Mouse (Mus musculus): ENCODE measurements around the gene Tgfb3. TPM values are rescaled to one million over a fixed set of nuclear protein-coding genes. Genes with fewer than 3 reads are reported as not detected.

Gene Tgfb3
- total RNA-seq, 1 experiment, result 1.7 TPM

DNA sequence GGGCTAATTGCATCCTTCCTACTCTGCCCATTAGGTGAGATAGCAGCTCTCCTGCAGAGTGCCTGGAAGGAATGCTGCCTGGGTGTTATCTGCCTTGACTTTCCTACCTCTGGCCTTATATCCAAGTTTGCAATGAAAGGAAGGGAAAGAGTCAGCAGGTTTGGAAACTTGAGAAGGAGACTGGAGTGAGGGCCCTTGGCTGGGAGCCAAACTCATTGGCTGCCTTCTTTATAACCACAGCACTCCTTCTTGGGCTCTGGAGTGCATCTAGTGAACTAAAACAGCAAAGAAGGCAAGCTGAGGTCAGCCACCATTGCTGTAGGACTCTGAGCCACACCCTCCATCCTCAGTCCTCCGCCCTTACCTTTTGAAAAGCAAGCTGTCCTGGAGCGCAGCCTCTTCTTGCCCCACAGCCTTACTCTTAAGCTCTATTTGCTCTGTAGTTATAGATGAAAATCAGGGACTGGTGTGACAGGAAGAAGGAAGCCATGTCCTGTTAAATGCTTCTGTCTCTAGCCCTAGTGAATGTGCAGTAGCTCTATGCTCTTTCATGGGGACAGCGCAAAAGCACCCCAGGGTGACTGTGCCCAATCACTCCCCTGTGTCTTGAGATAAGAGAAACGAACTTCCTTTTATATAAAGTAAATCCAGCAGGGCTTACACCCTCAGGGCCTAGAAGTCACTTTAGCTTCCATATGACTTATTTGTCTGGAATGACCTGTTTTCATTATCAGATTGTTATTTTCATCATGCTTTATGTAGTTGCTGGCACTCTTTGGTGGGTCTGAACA, 55.6 kb downstream of the Tgfb3 start:
- TF ChIP-seq ZNF384 (IDR thresholded peaks at IDR 0.05; ENCODE audit: low read depth, low read length), result no peak
- TF ChIP-seq HCFC1 (IDR thresholded peaks at IDR 0.05; ENCODE audit: borderline replicate concordance, insufficient read depth, low read length), result no peak
- no peak for TF ChIP-seq ZC3H11A (IDR thresholded peaks at IDR 0.05; ENCODE audit: borderline replicate concordance, low read depth, low read length)
- TF ChIP-seq MAFK (IDR thresholded peaks at IDR 0.05; ENCODE audit: insufficient read depth, low read depth, low read length), result no peak
- no peak for TF ChIP-seq CHD2 (IDR thresholded peaks at IDR 0.05; ENCODE audit: low read depth, low read length)
- Histone ChIP-seq H3K4me3 (ENCODE audit: insufficient read depth in 1 of 2, low read depth in 1 of 2, low read length in 2 of 2, poor library complexity in 1 of 2, severe bottlenecking in 1 of 2) (no peak overlapping the region), H3K4me1 (ENCODE audit: control insufficient read depth in 2 of 2, insufficient read depth in 2 of 2, low read length in 2 of 2, poor library complexity in 1 of 2) (0 out of 4 replicates have a peak, but pooled peaks cover 0 to 2% of the 10 kb centered on the region in 2 experiments), H3K9me3 (ENCODE audit: control insufficient read depth, insufficient read depth, low read depth, low read length) (no peaks in the 10 kb centered on the region), H3K36me3 (ENCODE audit: control insufficient read depth, insufficient read depth, low read length, poor library complexity, severe bottlenecking) (peaks cover 4% of the 10 kb centered on the region; the same call in 1 of the 2 replicates), H3K27ac (ENCODE audit: insufficient read depth, low read depth, low read length, poor library complexity, severe bottlenecking) (no peak overlapping the region), H3K9ac (ENCODE audit: insufficient read depth, low read depth, low read length, poor library complexity, severe bottlenecking) (no peak overlapping the region)
- in situ Hi-C loops (cut with MboI; ENCODE audit: low sequenced_read_pairs in 2 of 2, unreplicated experiment in 2 of 2), result no loop called here
- DNase-seq (ENCODE audit: low read depth, low spot score), result no peak

DNA sequence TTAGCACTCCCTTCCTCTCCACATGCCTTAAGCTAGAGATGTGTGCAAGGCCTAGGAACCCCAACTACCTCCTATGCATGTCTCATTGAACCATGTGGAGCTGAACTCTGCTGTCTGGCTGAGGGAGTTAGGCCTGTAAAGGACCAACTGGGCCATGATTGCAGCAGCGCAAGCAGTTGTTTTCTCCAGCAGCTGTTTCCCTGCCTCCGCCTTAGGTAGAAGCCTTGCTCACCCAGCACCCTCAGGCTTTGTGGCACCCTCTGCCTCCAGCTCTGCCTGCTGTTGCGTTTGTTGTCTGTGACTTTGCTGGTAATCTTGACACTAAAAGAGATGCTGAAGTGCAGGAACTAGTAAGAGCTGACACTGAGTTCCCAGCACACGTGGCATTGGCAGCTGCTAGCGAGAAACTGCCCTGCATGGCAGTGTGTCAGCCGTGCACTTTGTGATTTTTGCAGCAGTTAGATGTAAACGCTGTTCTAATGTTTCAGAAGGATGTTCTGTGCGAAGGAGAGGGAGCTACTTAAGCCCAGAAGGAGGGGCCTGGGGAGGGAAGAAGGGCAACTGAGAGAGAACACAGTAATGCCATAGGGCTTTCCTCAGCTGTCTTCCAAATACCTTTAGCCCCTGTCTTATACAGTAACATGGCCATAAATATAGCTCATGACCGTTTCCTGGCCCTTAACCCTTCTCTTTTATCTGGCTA, 56.4 kb downstream of the Tgfb3 start:
- no peak overlapping the region for H3K9ac ChIP-seq (ENCODE audit: insufficient read depth, low read depth, low read length, poor library complexity, severe bottlenecking)
- no peak for TF ChIP-seq HCFC1 (IDR thresholded peaks at IDR 0.05; ENCODE audit: borderline replicate concordance, insufficient read depth, low read length)
- TF ChIP-seq ZC3H11A (IDR thresholded peaks at IDR 0.05; ENCODE audit: borderline replicate concordance, low read depth, low read length), result no peak
- no peak for TF ChIP-seq ZNF384 (IDR thresholded peaks at IDR 0.05; ENCODE audit: low read depth, low read length)
- TF ChIP-seq MAFK (IDR thresholded peaks at IDR 0.05; ENCODE audit: insufficient read depth, low read depth, low read length), result no peak
- no peak for TF ChIP-seq CHD2 (IDR thresholded peaks at IDR 0.05; ENCODE audit: low read depth, low read length)
- no peak overlapping the region for H3K4me3 ChIP-seq (ENCODE audit: insufficient read depth in 1 of 2, low read depth in 1 of 2, low read length in 2 of 2, poor library complexity in 1 of 2, severe bottlenecking in 1 of 2)
- no peak overlapping the region for H3K27ac ChIP-seq (ENCODE audit: insufficient read depth, low read depth, low read length, poor library complexity, severe bottlenecking)
- no peak for DNase-seq (ENCODE audit: low read depth, low spot score)
- H3K9me3 ChIP-seq (ENCODE audit: control insufficient read depth, insufficient read depth, low read depth, low read length), result no peaks in the 10 kb centered on the region
- H3K36me3 ChIP-seq (ENCODE audit: control insufficient read depth, insufficient read depth, low read length, poor library complexity, severe bottlenecking), result peaks cover 4% of the 10 kb centered on the region; the same call in 1 of the 2 replicates
- in situ Hi-C loops (cut with MboI; ENCODE audit: low sequenced_read_pairs in 2 of 2, unreplicated experiment in 2 of 2), result no loop called here
- 0 out of 4 replicates have a peak, but pooled peaks cover 0 to 2% of the 10 kb centered on the region in 2 experiments for H3K4me1 ChIP-seq (ENCODE audit: control insufficient read depth in 2 of 2, insufficient read depth in 2 of 2, low read length in 2 of 2, poor library complexity in 1 of 2)

- no peak for DNase-seq (ENCODE audit: low read depth, low spot score)
- Histone ChIP-seq H3K27ac (ENCODE audit: insufficient read depth, low read depth, low read length, poor library complexity, severe bottlenecking) (no peak overlapping the region), H3K4me1 (ENCODE audit: control insufficient read depth in 2 of 2, insufficient read depth in 2 of 2, low read length in 2 of 2, poor library complexity in 1 of 2) (0 out of 4 replicates have a peak, but pooled peaks cover 0 to 2% of the 10 kb centered on the region in 2 experiments), H3K9me3 (ENCODE audit: control insufficient read depth, insufficient read depth, low read depth, low read length) (no peaks in the 10 kb centered on the region), H3K4me3 (ENCODE audit: insufficient read depth in 1 of 2, low read depth in 1 of 2, low read length in 2 of 2, poor library complexity in 1 of 2, severe bottlenecking in 1 of 2) (no peak overlapping the region), H3K36me3 (ENCODE audit: control insufficient read depth, insufficient read depth, low read length, poor library complexity, severe bottlenecking) (peaks cover 4% of the 10 kb centered on the region; the same call in 1 of the 2 replicates), H3K9ac (ENCODE audit: insufficient read depth, low read depth, low read length, poor library complexity, severe bottlenecking) (no peak overlapping the region)
- TF ChIP-seq ZNF384 (IDR thresholded peaks at IDR 0.05; ENCODE audit: low read depth, low read length), result no peak
- TF ChIP-seq MAFK (IDR thresholded peaks at IDR 0.05; ENCODE audit: insufficient read depth, low read depth, low read length), result no peak
- TF ChIP-seq ZC3H11A (IDR thresholded peaks at IDR 0.05; ENCODE audit: borderline replicate concordance, low read depth, low read length), result no peak
- TF ChIP-seq CHD2 (IDR thresholded peaks at IDR 0.05; ENCODE audit: low read depth, low read length), result no peak
- no peak for TF ChIP-seq HCFC1 (IDR thresholded peaks at IDR 0.05; ENCODE audit: borderline replicate concordance, insufficient read depth, low read length)
- in situ Hi-C loops (cut with MboI; ENCODE audit: low sequenced_read_pairs in 2 of 2, unreplicated experiment in 2 of 2), result no loop called here
These were observed 57.3 kb downstream of the Tgfb3 start for GRCm38 (mm10) chr12:86021583-86021982.

- TF ChIP-seq HCFC1 (IDR thresholded peaks at IDR 0.05; ENCODE audit: borderline replicate concordance, insufficient read depth, low read length) (no peak), ZC3H11A (IDR thresholded peaks at IDR 0.05; ENCODE audit: borderline replicate concordance, low read depth, low read length) (no peak), ZNF384 (IDR thresholded peaks at IDR 0.05; ENCODE audit: low read depth, low read length) (no peak), CHD2 (IDR thresholded peaks at IDR 0.05; ENCODE audit: low read depth, low read length) (no peak), MAFK (IDR thresholded peaks at IDR 0.05; ENCODE audit: insufficient read depth, low read depth, low read length) (no peak)
- no peaks in the 10 kb centered on the region for H3K9me3 ChIP-seq (ENCODE audit: control insufficient read depth, insufficient read depth, low read depth, low read length)
- no peak overlapping the region for H3K4me3 ChIP-seq (ENCODE audit: insufficient read depth in 1 of 2, low read depth in 1 of 2, low read length in 2 of 2, poor library complexity in 1 of 2, severe bottlenecking in 1 of 2)
- H3K9ac ChIP-seq (ENCODE audit: insufficient read depth, low read depth, low read length, poor library complexity, severe bottlenecking), result no peak overlapping the region
- in situ Hi-C loops (cut with MboI; ENCODE audit: low sequenced_read_pairs in 2 of 2, unreplicated experiment in 2 of 2), result no loop called here
- no peak for DNase-seq (ENCODE audit: low read depth, low spot score)
- peaks cover 2% of the 10 kb centered on the region; the same call in 1 of the 2 replicates for H3K36me3 ChIP-seq (ENCODE audit: control insufficient read depth, insufficient read depth, low read length, poor library complexity, severe bottlenecking)
- H3K27ac ChIP-seq (ENCODE audit: insufficient read depth, low read depth, low read length, poor library complexity, severe bottlenecking), result no peak overlapping the region
- H3K4me1 ChIP-seq (ENCODE audit: control insufficient read depth in 2 of 2, insufficient read depth in 2 of 2, low read length in 2 of 2, poor library complexity in 1 of 2), result no peaks in the 10 kb centered on the region
These were observed 61.5 kb downstream of the Tgfb3 start for GRCm38 (mm10) chr12:86017360-86017759.
